Mouse (Mus musculus) neural tube, embryonic 10.5 days (tissue): ENCODE data around the gene Mylk.

ENCODE experiments used
- DNase-seq: peaks from one replicate; pipeline ENCODE4 v3.0.0-alpha.2; 2017; ENCODE audit warnings: low spot score; ENCODE audit errors: extremely low spot score

Mylk gene

GRCm38 (mm10) chr16:34978018-34978417 is 233.0 kb downstream of the Mylk start:
- DNase-seq, result no peak

DNA sequence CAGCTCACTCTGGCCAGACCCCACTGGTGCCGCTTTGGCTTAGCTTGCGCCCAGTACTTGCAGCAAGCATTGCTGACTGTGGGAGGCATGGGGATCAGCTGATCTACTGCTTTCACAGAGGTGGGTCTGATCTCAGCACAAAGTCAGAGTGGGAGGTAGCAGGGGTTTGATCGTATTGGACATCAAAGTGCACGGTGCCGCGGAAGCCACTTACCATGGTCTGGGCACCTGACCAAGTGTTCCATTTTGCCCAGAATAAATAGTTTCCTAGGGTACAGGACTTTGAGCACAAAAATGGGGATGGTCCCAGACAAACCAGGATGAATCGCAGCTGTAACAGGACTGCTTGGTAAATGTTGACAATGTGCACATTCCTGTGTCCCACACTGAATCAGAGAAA is 236.0 kb downstream of the Mylk start:
- DNase-seq, result no peak

- no peak for DNase-seq
Measured at GRCm38 (mm10) chr16:34984203-34985030, 239.4 kb downstream of the Mylk start.

- no peak for DNase-seq
Measured at GRCm38 (mm10) chr16:34985031-34985346, 240.0 kb downstream of the Mylk start.

- DNase-seq, result no peak
Measured at GRCm38 (mm10) chr16:34986211-34986825, 241.3 kb downstream of the Mylk start.

GRCm38 (mm10) chr16:34991365-34991764 is 246.4 kb downstream of the Mylk start:
- no peak for DNase-seq

GRCm38 (mm10) chr16:34992854-34993253 is 247.8 kb downstream of the Mylk start:
- no peak for DNase-seq

DNA sequence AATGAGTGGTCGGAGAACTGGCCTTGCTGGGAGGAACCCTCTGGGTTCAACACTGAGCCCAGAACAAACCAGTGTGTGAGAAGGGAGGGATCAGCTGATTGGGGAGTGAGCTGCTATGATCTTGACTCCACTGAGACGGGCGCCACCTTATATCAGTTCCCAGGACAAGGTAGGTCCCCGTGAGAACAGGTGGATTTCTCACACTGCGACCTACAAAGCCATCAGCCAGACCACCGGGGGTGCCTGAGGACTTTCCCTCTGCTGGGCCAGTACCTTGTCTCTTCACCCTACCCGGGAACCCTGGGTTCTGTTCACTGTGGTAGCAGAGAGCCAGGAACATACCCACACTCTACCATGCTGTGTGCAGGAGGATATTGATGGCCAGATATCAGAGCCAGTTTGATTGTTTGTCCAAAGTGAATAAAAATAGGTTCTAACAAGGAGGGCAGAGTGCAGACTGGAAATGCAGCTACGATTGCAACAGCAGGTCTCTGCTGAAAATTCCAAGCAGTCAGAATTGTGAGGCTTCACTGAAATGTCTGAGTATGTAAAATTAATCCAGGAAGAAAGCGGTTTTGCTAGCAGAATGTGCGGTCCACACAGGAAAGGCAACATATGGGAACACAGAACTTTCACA is 248.8 kb downstream of the Mylk start:
- no peak for DNase-seq

DNA sequence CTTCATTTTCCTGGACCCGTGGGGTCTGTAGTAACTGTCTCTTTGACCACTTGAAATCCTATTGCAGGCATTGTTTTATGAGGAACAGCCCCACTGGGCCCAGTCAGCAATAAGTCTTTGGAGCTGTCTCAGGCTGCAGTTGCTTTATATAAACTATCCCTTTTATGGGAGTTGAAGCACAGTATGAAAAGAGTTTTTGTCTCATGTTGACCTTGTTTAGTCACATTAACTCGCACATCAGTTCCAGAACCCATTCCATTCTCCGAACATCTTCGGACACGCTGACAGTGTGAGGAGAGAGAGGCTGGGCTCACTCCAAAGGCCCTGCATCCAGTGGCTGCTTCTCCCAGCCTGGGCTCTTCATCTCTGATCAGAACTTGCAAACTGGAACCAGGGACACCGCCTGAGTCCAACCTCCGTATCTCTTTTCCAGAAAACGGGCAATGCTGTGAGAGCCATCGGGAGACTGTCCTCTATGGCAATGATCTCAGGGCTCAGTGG is 249.7 kb downstream of the Mylk start:
- no peak for DNase-seq

DNA sequence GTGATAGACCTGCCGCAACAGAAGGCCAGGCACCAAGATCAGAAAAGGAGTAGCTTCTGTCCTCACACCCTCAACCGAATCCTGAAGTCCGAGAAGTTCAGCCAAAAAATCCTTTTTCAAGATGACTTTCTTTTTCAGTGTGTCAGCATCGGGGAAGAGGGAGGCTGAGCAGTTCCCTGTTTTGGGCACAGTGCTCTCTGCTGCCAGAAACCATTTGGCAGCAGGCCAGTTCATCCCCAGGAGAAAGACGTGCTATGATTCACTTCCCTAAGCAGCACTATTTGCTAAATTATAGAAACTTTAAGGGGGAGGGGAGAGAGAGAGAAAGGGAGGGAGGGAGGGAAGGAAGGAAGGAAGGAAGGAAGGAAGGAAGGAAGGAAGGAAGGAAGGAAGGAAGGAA is 251.1 kb downstream of the Mylk start:
- DNase-seq, result no peak

DNA sequence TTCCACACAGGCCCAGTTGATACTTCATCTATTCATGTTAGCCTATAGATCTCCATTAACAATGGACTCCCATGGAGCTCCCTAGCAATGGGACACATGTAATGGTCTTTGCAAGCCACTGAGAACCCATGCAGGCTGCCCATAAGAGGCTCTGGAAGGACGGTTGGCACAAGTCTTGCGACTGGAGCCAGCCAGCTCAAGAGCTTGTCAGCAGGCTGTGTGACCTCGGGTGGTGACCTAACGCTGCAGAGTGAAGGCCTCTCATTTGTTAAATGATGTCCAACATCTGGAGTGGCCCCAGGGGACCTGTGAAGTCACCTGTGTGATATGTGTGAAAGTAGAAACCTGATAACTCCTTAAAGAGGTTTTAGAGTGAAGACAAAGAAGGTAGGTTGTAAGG is 252.0 kb downstream of the Mylk start:
- DNase-seq, result no peak

DNA sequence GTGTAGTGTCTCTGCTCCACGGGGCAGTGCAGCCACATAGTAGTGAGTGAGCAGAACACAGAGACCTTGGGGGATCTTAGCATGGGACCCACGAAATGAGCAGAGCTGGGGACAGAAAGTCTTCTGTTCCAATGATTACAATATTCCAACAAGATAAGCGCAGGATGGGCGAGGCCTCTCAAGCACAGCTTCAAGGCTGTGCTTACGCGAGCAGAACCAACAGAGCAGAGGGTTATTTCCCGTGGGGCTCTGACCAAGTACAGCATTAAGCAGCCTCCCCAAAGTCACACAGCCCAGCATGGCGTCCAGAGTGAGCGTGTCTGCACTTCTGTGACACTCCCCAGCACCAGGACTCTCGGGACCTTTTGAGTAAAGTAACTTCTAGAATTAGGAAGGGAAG is 252.6 kb downstream of the Mylk start:
- no peak for DNase-seq

DNA sequence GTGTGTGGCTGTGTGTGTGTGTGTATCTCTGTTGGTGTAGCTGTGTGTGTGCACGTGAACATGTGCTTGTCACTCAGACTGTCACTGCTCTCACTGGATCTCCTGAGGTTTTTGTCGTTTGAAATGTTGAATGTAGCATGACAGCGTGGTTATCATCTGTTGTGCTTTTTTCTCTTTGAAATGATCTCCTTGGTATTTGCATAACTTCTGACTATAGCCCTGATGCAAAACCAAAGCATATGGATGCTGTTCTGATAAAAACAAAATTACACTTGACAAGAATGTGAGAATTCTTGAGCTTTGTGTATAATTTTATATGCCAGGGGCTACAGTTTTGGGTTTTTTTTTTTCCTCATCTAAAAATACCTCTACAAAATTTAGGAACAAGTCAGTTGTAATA is 254.0 kb downstream of the Mylk start:
- DNase-seq, result no peak

- DNase-seq, result no peak
Measured at GRCm38 (mm10) chr16:34999986-35000385, 255.0 kb downstream of the Mylk start.

GRCm38 (mm10) chr16:35000923-35001560 is 256.0 kb downstream of the Mylk start:
- no peak for DNase-seq

DNA sequence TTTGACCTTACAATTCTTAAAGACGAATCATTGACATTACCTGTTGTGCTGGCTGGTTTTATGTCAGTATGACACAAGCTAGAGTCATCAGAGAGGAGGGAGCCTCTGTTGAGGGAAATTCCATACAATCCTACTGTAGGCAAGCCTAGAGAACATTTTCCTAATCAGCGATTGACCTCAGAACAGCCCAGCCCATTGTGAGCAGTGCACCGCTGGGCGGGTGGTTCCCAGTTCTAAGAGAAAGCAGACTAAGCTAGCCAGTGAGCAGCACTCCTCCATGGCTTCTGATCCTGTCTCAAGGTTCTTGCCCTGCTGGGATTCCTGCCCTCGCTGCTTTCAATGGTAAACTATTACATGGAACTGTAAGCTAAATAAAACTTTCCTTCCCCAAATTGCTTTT is 259.3 kb downstream of the Mylk start:
- no peak for DNase-seq

GRCm38 (mm10) chr16:35004756-35005155 is 259.7 kb downstream of the Mylk start:
- DNase-seq, result no peak

- DNase-seq, result no peak
Measured at GRCm38 (mm10) chr16:35006251-35006650, 261.2 kb downstream of the Mylk start.

DNA sequence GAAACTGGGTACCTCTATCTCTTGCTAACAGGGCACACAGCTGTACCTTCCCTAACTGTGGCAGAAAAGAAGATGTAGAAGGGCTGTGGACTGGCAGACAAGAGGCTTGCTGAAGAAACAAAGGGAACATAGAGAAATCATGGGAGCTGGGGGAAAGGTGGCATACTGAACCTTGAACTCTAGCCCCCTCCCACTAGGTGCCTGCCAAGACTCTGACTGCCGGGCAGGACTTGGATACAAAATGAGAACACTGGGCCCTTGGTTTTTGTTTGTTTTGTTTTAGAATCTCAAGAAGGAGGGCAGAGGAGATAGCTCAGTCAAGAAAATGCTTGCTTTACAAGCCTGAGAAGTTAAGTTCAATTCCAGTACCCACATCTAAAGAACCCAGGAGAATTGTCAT is 262.4 kb downstream of the Mylk start:
- no peak for DNase-seq

- no peak for DNase-seq
Measured at GRCm38 (mm10) chr16:35008447-35008846, 263.4 kb downstream of the Mylk start.

DNA sequence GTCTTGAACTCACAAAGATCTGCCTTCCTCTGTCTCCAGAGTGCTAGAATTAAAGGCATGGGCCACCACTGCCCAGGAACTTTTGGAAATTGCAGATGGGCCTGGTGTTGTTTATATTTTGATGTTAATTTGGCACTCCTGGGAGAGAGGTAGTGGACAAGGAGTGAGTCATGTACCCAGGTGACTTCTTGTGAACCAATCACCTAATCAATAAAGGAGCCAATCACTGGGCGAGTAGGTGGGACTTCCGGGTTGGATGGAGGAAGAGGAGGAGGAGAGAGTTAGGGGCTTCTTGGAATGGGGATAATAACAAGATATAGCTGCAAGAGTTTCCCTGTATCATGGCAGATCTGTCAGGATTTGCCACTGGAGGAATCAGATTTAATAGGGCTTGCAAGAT is 268.5 kb downstream of the Mylk start:
- no peak for DNase-seq

- DNase-seq, result no peak
Measured at GRCm38 (mm10) chr16:35016491-35016890, 271.5 kb downstream of the Mylk start.
